Mouse (Mus musculus) forebrain, embryonic 16.5 days (tissue): ENCODE results near the gene Abcf2. TPM values are rescaled to one million over a fixed set of nuclear protein-coding genes. Genes with fewer than 3 reads are reported as not detected.

Experiments
- ATAC-seq: fragments of 200-750 bp; cut with Nextera tagmentation; 2 replicates; pipeline ENCODE4 v1.8.0; 2017; ENCODE audit warnings: mild to moderate bottlenecking, moderate library complexity
- H3K27ac ChIP-seq: fragments of 300-500 bp; sonication (generic); 2 replicates; pipeline ENCODE4 v1.5.1; 2014; ENCODE audit warnings: low read length, control low read depth
- H3K27me3 ChIP-seq: fragments of 300-500 bp; sonication (generic); replicated peaks from 2 replicates; pipeline ENCODE4 v1.6.1; 2014; ENCODE audit warnings: low read length; ENCODE audit not compliant: control insufficient read depth, insufficient read depth
- H3K36me3 ChIP-seq: fragments of 300-500 bp; sonication (generic); 2 replicates; pipeline ENCODE4 v1.6.1; 2014; ENCODE audit not compliant: control insufficient read depth, insufficient read depth
- H3K4me1 ChIP-seq: fragments of 300-500 bp; sonication (generic); replicated peaks from 2 replicates; pipeline ENCODE4 v1.6.1; 2014; ENCODE audit warnings: low read length; ENCODE audit not compliant: control insufficient read depth, insufficient read depth
- H3K4me2 ChIP-seq: fragments of 300-500 bp; sonication (generic); 2 replicates; pipeline ENCODE4 v1.6.1; 2014; ENCODE audit warnings: mild to moderate bottlenecking, low read length, control low read depth
- H3K4me3 ChIP-seq: fragments of 300-500 bp; sonication (generic); replicated peaks from 2 replicates; pipeline ENCODE4 v1.5.1; 2014; ENCODE audit warnings: mild to moderate bottlenecking, low read length, control low read depth
- H3K9ac ChIP-seq: fragments of 300-500 bp; sonication (generic); replicated peaks from 2 replicates; pipeline ENCODE4 v1.6.1; 2014; ENCODE audit warnings: low read depth, low read length, control low read depth
- H3K9me3 ChIP-seq: fragments of 300-500 bp; sonication (generic); 2 replicates; pipeline ENCODE4 v1.6.1; 2016; ENCODE audit warnings: low read length; ENCODE audit not compliant: control insufficient read depth
- WGBS: fragments of 180-500 bp; shearing (Covaris S2); extraction: QIAGEN DNeasy Blood & Tissue Kit; methylation state at CpG from one replicate; pipeline ENCODE4 v1.1.7; 2014; 5-methylcytosine and 5-hydroxymethylcytosine counted together
- polyA plus RNA-seq: library from polyadenylated mRNA; unstranded; fragments of >200 nt; fragmentation: Nextera tagmentation; extraction: Ambion mirVana; gene quantifications from 2 replicates; pipeline ENCODE4 v1.2.1, GENCODE M21; 2015

Gene Abcf2
- polyA plus RNA-seq, 1 experiment from 2014 or later = 107 TPM

DNA sequence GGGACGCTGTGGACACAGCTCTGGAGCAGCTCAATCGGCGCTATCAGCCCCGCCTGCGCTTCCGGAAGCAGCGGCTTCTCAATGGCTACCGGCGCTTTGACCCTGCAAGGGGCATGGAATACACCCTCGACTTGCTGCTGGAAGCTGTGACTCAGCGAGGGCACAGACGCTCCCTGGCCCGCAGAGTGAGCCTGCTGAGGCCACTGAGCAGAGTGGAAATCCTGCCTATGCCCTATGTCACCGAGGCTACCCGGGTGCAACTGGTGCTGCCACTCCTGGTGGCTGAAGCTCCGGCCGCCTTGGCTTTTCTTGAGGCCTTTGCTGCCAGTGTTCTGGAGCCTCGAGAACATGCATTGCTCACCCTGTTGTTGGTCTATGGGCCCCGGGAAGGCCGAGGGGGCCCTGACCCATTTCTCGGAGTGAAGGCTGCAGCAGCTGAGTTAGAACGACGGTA, 14.0 kb upstream of the Abcf2 start:
- Histone ChIP-seq H3K4me1 (peaks cover 37% of the 10 kb centered on the region), H3K27ac (no peak overlapping the region), H3K9me3 (no peaks in the 10 kb centered on the region), H3K4me2 (no peak overlapping the region), H3K36me3 (peaks cover 25% of the 10 kb centered on the region), H3K27me3 (no peaks in the 10 kb centered on the region), H3K4me3 (no peak overlapping the region), H3K9ac (no peak overlapping the region; the same call in 1 of the 2 replicates)
- no peak for ATAC-seq
- WGBS = 28% methylated on average over 23 of the region's 23 CpGs

DNA sequence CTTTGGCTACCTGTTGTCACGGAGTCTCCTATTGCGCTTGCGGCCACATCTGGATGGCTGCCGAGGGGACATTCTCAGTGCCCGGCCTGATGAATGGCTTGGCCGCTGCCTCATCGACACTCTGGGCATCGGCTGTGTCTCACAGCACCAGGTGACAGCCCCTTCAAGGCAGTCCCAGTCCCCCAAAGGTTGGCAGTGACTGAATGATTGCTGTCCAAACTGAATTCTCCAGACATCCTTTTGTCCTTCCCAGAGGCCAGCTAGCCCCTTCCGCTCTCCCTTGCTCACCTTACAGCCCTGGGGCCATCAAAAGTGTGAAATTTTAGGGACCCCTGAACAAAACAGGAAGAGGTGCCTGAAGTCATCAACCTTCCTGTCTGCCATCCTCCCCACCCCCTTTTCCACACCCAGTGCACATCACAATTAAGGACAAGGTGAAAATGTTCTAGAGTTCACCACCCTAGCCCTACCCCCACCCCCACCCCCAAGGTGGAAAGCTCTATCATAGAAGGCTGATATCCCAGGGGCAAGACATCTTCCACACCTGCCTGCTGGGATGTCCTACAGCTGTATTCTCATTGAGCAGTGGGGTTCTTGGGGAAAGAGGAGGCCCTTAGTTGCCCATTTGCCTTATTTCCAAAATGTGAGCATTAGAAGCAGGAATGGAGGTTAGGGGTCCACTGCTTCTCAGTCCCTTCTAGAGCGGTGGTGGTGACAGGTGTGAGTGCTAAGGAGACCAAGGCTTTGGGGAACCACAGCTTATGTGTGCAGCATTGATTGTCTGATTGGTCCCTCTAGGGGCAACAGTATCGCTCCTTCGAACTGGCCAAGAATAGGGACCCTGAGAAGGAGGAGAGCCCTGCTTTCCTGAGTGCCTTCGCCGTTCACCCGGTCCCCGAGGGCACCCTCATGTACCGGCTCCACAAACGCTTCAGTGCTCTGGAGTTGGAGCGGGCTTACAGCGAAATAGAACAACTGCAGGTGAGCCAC, 12.5 kb upstream of the Abcf2 start:
- WGBS = 85% methylated on average over 20 of the region's 20 CpGs
- Histone ChIP-seq H3K4me3 (no peak overlapping the region), H3K4me1 (peaks cover 27% of the 10 kb centered on the region), H3K9me3 (no peaks in the 10 kb centered on the region), H3K27ac (no peak overlapping the region), H3K36me3 (peaks cover 22% of the 10 kb centered on the region), H3K9ac (no peak overlapping the region), H3K27me3 (no peaks in the 10 kb centered on the region), H3K4me2 (no peak overlapping the region)
- no peak for ATAC-seq

DNA sequence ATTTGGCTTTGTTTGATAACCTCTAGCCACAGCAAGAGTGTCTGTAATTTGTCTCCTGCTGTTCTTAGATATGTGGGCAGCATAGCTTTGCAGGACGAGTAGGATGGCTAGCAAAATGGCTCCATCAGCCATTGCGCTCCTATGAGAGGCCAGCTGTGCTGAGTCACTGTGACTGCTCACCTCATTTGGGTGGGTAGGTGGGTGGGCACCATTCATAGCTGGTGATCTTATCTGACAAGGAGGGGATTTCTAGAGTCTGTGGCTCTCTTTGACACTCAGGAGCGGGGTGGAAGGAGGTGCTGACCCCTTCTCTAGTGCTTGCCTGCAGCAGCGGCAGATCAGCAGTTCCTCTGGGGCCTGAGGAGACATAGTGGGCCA, 9.9 kb upstream of the Abcf2 start:
- Histone ChIP-seq H3K9ac (peak overlapping the region; percentile 86), H3K4me2 (peak overlapping the region; percentile 72), H3K4me1 (peaks cover 26% of the 10 kb centered on the region), H3K4me3 (peak overlapping the region; percentile 73), H3K27ac (0 out of 2 replicates have a peak overlapping the region, but pooled peaks have one; percentile 75), H3K27me3 (no peaks in the 10 kb centered on the region), H3K9me3 (no peaks in the 10 kb centered on the region), H3K36me3 (peaks cover 5% of the 10 kb centered on the region)
- ATAC-seq = no peak
- WGBS = 25% methylated on average over 4 of the region's 4 CpGs

DNA sequence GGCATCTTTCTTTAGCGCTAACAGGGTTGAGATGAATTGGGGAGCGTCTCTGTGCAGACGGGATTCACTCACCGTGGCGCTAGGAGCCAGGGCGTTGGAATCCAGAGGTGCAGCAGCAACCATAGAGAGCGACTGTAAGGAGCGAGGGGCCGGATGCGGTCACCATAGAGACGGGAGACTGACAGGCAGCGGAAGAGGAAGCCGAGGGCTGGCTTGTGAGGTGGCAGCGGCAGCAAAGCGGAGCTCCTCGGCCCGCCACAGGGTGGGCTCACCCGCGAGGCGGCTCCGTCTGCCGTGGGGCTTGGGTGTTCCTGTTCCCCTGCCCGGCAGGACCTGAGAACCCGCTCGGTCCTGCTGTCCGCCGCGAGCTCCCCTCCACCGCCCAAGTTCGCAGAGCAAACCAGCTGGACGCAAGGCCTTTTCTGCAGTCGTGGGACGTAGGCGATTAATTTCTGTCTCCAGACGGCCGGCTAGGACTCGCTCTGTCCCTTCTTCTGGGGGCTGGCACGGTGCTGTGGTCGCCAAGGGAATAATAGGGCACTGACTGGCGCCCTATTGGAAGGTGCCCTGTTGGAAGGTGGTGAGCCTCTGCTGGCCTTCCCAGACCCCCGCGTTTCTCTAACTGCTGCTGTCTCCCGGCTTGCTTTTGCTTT, 9.4 kb upstream of the Abcf2 start, which contains the start of gene Chpf2:
Chpf2 (plus strand) TSS at position 195 of the 653 bp plus-strand sequence.
- under 1% methylated on average over 43 of the region's 43 CpGs for WGBS
- ATAC-seq = peak; percentile 96
- H3K9me3 ChIP-seq = no peaks in the 10 kb centered on the region

DNA sequence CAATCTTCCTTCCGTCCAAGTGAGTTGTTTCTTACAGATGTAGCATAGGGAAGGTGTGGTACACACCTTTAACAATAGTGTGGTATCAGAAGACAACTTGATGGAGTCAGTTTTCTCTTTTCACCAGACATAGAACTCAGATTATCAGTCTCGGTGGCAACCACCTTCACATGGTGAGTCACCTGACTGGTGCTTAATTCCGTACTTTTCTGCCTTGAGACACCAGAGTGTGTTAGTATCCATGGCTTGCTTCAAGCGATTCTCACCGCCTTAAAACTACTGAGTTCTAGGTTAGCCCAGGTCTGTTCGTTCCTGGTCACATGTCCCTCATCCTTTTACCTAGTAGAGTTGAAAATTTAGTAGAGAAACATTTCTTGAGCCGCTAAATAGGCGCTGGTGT, 8.8 kb upstream of the Abcf2 start:
- Histone ChIP-seq H3K9me3 (no peaks in the 10 kb centered on the region), H3K4me2 (peak overlapping the region; percentile 72), H3K27me3 (no peaks in the 10 kb centered on the region), H3K4me3 (peak overlapping the region; percentile 73), H3K27ac (peak overlapping the region; percentile 7), H3K9ac (peak overlapping the region; percentile 86), H3K4me1 (peaks cover 19% of the 10 kb centered on the region), H3K36me3 (peaks cover 2% of the 10 kb centered on the region; the same call in 1 of the 2 replicates)
- ATAC-seq = peak; percentile 35
- WGBS = 9% methylated on average over 8 of the region's 8 CpGs

More for the DNA sequence above, 9.4 kb upstream of the Abcf2 start, which contains the start of gene Chpf2:
- Histone ChIP-seq H3K4me3 (peak within 1 kb of the TSS; percentile 73), H3K36me3 (peaks cover 5% of the 10 kb centered on the region), H3K27me3 (no peaks in the 10 kb centered on the region), H3K4me2 (peak within 1 kb of the TSS; percentile 72), H3K9ac (peak within 1 kb of the TSS; percentile 86), H3K27ac (peak within 1 kb of the TSS; percentile 75), H3K4me1 (peaks cover 24% of the 10 kb centered on the region)

DNA sequence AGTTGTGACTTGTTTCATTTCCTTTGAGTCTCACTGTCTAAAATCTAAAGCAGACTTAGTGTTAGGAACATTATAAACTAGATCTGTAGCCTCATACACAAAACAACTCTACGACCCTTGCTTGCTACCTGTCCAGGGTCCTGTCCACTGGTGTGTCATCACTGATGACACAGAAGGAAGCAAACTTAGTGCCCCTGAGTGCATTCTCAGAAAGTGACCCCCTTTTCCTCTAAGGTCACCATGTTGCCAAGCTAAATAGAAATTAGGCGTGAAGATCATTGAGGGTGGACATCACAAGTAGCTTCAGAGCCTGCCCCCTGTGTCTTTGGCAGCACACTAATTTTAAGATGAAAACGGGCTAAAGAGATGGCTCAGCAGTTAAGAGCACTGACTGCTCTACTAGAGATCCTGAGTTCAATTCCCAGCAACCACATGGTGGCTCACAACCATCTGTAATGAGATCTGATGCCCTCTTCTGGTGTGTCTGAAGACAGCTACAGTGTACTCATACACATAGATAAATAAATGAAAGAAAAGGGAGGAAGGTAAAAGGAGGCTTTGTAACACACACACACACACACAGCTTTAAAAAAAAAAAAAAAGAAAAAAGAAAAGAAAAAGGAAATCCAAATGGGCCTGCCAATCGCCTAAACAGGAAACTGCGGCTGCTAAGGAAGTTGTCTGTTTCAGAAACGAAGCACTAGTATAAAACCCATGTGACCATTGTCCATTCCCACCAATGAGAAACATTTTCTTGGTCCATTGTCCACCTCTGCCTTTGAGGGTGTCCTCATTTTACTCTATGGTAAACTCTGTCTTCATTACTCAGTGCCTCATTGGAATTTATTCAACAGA, 1.1 kb upstream of the Abcf2 start:
- Histone ChIP-seq H3K36me3 (0 out of 2 replicates have a peak, but pooled peaks cover 9% of the 10 kb centered on the region), H3K4me1 (peaks cover 14% of the 10 kb centered on the region), H3K4me3 (peak overlapping the region; percentile 49), H3K9ac (peak overlapping the region; percentile 45; the same call in 1 of the 2 replicates), H3K27me3 (no peaks in the 10 kb centered on the region), H3K27ac (no peak overlapping the region), H3K9me3 (no peaks in the 10 kb centered on the region), H3K4me2 (peak overlapping the region; percentile 75)
- no peak for ATAC-seq
- 71% methylated on average over 6 of the region's 6 CpGs for whole genome bisulfite sequencing

DNA sequence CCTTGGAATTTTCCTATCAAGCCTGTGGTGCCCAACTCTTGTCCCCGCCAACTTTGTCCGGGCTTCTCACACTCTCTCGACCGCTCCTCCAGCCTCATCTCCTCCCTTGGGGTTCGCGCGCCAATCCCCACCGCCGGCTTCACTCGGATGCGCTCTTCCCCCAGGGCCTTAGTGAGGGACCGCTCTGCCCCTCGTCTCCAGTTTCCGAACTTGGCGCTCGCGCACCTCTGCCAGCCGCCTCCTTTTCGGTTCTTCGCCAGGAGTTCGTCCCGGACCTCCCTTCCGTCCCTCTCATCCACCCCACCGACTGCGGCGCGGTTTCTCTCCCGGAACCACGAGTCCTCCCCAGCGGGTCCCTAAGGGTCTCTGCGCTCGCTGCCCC, 475 bp downstream of the Abcf2 start:
- H3K36me3 ChIP-seq = peaks cover 13% of the 10 kb centered on the region
- peaks cover 14% of the 10 kb centered on the region for H3K4me1 ChIP-seq
- no peaks in the 10 kb centered on the region for H3K27me3 ChIP-seq
- no peaks in the 10 kb centered on the region for H3K9me3 ChIP-seq
- peak overlapping the region; percentile 72 for H3K9ac ChIP-seq
- WGBS = under 1% methylated on average over 32 of the region's 32 CpGs
- peak; percentile 16 for ATAC-seq
- peak overlapping the region; percentile 79 for H3K4me3 ChIP-seq
- peak overlapping the region; percentile 97 for H3K4me2 ChIP-seq
- peak overlapping the region; percentile 65; the same call in 1 of the 2 replicates for H3K27ac ChIP-seq

DNA sequence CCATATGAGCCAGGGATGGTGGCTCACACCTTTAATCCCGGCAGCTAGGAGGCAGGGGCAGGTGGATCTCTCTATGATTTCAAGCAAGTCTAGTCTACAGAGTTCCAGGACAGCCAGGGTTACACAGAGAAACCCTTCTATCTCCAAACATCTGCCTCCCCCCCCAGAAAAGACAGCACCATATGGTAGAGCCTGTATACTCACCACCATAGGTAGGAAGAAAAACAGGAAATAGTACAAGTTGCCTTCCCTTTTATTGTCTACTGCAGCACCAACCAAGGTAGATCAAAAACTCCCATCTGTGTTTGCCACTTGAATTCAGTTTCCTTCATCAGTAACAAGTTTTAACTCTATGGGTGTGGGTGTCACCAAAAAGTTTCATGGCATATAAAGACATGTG, 1.3 kb downstream of the Abcf2 start:
- Histone ChIP-seq H3K27me3 (no peaks in the 10 kb centered on the region), H3K36me3 (peaks cover 21% of the 10 kb centered on the region), H3K9me3 (no peaks in the 10 kb centered on the region), H3K4me1 (peaks cover 14% of the 10 kb centered on the region), H3K27ac (no peak overlapping the region), H3K4me2 (peak overlapping the region; percentile 97), H3K4me3 (no peak overlapping the region), H3K9ac (no peak overlapping the region)
- WGBS = 76% methylated on average over 1 of the region's 1 CpGs
- ATAC-seq = no peak
